Mouse (Mus musculus) stomach, adult 2 months (tissue): ENCODE data around the gene Caap1. TPM values are rescaled to one million over a fixed set of nuclear protein-coding genes. Genes with fewer than 3 reads are reported as not detected.

Source experiments
- polyA plus RNA-seq: library from polyadenylated mRNA; depleted of rRNA; stranded (reverse); fragments of >200 nt; gene quantifications from 2 replicates; pipeline ENCODE4 v1.2.3, GENCODE M21; 2012; rRNA removed

Gene Caap1
- polyA plus RNA-seq: 0.80 and 1.5 TPM in 2 replicates

GRCm38 (mm10) chr4:94556265-94557054 is at the start of gene Caap1, which contains the start of gene Gm10306:
Gene Caap1 (minus strand): TSS chr4:94556796.
Gene Gm10306 (plus strand): TSS chr4:94556546.

DNA sequence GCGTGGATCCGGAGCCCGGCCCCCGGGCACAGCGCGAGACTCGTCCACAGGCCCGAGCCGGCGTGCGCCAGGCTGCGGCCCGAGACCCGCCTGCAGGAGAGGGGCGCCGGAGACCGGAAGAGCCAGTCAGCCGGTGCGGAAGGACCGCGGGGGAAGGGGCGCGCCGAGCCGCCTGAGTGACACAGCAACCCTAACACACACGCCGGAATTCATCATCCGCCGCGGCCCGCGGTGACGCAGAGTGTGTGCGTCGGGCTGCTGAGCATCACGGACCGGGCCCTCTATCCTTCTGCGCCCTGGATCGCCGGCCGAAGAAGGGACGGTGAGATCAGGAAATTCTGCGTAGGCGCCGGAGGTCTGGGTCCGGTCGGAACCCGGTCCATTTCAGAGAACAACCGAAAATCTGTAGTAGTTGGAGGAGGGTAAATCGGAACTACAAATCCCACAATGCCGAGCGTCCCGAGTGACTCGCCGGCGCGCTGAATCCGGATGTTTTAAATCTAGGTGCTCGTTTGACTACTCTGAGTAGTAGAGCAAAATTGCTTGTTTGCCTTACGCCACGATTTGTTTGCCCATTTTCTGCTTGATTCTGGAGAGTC is 46.5 kb upstream of the Caap1 start, which contains the start of gene Plaa:
Gene Plaa, minus strand, starts transcription at position 214 of the 599 bp plus-strand sequence.

Other genes with a start within 250 kb of the Caap1 start
- gene Gm10306, start 250 bp downstream of the Caap1 start, polyA plus RNA-seq: not detected in 2 replicates
- gene Plaa, start 46.4 kb upstream of the Caap1 start, polyA plus RNA-seq: 24.9 and 49.6 TPM in 2 replicates
- 0.15 and 0.43 TPM in 2 replicates for gene Ift74, start 57.7 kb upstream of the Caap1 start, polyA plus RNA-seq
- gene Lrrc19, start 93.3 kb upstream of the Caap1 start, polyA plus RNA-seq: not detected in 2 replicates
- gene Tek, start 182.5 kb upstream of the Caap1 start, polyA plus RNA-seq: 0.71 and 1.1 TPM in 2 replicates